Mouse (Mus musculus) bone marrow, adult 2 months (tissue): ENCODE data around the gene Fam84b.

Experiments
- CTCF ChIP-seq: fragments of 200-500 bp; IDR thresholded peaks from 2 replicates; pipeline ENCODE4 v1.5.1; 2011; ENCODE audit warnings: low read length, control low read depth; ENCODE audit not compliant: control insufficient read depth, insufficient read depth
- POLR2A ChIP-seq: fragments of 200-500 bp; IDR thresholded peaks from 2 replicates; pipeline ENCODE4 v1.6.1; 2011; ENCODE audit warnings: low read depth, mild to moderate bottlenecking, control low read depth, low read length, borderline replicate concordance; ENCODE audit not compliant: control insufficient read depth

DNA sequence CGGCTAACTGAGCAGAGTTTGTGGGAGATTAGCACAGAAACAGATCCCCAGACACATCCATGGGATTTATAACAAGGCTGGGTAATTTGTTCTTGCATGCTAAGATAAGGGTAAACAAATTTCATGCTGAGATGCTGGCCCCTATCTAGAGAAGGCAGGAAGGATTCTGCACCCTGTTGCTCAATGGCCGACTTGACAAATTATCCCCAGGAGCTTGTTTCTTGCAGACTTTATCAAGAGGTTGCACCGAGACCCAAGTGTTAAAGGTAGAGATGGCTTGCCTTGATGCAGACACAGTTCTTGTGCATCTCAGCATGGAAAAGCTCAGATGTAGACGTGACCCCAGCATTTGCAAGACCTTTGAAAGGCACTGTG, 13.3 kb downstream of the Fam84b start:
- TF ChIP-seq CTCF (no peak), POLR2A (no peak)
